Mouse (Mus musculus): ENCODE measurements at regions not wholly inside any gene's neighbourhood (a gene's known extent, or its start where the extent isn't known, plus 50 kb on each side); places are given as distances from the start of the nearest gene placed in this dataset.

DNA sequence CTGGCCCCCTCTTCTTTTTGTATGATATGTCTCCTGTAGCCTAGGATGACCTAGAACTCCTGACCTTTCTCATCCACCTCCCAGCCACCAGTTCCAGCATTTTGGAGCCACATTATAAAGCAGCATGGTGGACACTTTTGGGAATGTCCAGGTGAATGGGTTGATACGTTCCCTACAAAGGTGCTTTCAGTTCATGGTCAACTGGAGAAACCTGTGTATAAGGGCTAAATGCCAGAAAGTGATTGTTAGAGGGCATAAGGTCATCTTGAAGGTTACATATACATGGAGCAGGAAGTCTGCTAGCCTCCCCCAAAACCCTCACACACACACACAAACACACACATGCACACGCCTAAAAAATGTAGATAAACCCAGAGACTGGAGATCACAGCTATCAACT is 86.1 kb upstream of the Tbx3 start:
- no peak for DNase-seq
- intact Hi-C loops (cut with DNase I), result no loop called here

GRCm38 (mm10) chr5:119584914-119585313 is 85.6 kb upstream of the Tbx3 start:
- no peak for DNase-seq
- intact Hi-C loops (cut with DNase I), result no loop called here

DNA sequence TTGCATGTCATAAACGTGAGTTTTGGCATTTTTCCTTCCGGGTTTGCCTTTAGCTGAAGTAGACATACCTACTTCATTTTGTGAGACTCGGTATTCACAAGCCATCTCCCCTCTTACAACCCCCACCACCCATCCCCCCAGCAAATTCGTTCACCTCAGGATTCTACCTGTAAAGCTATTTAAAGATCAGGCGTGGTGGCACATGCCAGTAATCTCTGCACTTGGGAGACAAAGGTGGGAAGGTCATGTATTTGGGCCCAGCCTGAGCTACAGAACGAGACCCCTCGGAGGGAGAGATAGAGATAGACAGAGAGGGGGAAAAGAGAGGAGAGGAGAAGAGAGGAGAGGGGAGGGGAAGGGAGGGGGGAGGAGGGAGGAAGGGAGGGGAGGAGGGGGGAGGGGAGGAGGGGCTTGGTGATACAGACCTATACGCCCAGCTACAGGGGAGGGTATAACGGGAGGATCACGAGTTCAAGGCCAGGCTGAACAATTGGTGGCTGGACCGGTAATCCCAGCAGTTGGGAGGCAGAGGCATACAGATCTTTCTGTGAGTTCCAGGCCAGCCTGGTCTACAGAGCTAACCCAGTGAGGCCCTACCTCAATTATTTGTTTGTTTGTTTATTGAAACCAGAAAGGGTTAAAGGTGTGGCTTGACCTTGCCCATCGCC is 83.9 kb upstream of the Tbx3 start:
- no peak for DNase-seq
- intact Hi-C loops (cut with DNase I), result no loop called here

DNA sequence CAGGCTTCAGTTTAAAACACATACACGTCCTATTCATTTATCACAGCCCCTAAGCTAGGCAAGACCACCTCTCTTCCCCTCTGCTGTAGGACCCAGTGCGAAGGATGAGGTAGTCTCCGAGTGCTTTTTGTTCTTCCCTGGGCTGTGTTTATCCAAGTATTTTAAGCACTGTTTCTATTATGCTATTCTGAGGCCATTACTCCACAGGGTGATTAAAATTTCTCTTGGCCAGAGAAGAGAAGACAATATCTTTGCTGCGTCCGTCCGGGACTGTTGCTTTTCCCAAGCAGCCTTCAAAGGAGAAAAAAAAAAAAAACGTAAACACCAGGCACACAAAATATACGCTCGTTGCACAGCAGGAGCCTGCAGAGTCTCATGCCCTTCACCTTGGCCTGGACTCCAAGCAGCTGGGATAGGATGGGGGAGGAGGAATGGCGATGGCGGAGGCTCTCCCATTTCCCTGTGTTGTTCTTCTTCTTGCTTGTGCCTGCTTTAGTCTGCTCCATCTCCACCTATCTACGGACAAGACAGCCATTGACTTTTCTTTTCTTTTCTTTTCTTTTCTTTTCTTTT is 83.1 kb upstream of the Tbx3 start:
- intact Hi-C loops (cut with DNase I), result no loop called here
- no peak for DNase-seq

DNA sequence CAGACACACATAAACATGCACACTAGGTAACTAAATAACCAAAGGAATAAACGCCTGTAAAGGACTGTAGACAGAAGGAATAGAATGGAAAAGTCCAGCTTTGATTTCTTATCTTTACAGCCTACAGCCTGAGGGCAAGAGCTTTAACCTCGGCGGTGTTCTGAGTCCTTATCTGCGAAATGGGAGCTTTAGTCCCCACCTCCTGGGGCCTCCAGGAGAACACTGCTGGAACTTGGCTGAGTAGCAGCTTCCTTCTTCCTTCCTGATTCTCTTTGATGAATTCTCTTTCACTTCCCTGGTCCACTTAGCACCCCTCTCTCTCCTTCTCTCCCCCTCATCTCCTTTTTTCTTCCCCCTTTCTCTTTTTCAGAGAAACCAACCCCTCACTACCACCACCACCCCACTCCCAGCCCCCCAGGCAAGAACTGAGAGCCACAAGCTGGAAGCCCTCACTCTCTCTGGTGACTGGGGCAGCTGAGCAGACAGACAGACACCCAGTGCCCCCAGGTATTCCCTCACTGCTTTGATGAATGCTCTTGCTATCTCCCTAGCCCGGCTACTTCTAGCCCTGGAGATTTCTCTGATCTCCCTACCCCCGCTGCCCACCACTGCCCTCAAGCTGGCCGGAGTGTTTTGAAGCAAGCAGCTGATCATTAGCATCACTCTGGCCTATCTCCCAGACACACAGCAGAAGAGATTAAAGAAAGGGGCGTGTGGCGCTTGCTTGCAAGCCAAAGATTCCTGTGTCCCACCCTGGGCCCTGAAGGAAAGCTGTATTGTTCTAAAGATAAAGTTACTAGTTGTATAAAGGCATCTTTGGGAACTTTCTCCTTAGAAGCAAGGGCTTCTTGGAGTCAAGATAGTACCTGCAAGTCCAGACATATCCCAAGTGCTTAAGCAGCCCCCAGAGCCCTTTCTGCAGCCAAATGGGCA is 81.9 kb upstream of the Tbx3 start:
- no peak for DNase-seq
- intact Hi-C loops (cut with DNase I), result no loop called here

DNA sequence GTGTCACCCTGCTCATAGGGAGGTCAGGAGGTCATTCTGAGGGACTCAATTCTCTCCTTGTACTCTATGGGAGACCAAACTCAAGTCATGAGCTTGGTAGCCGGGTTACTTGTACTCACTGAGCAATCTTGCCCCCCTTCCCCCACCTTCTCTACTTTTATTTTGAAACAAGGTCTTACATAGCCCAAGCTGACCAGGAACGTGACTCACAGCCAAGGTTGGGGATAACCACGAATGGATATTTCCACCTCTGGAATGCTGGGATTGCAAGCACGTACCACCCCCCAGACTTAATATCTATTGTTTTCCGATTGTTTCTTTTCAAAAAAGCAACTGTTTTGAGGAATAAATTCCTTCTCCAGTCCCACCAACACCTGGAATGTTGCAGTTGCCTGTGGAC is 79.2 kb upstream of the Tbx3 start:
- intact Hi-C loops (cut with DNase I), result no loop called here
- no peak for DNase-seq

DNA sequence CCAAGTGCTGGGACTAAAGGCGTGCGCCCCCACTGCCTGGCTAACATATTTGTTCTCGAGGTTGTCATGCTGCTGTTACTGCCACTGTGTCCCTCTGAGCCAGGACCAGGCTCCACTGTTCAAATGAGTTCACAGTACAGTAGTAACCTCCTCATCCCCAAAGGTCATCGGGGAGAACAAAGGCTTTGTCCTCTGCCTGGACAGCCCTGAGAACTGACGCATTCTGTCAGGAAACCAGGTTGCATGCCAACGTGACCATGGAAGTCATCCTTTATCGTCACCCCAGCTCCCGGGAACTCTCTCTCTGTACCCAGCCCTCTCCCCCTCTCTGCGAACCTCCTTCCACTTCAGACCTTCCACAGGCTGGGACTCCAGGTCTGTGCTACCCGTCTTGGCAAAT is 77.6 kb upstream of the Tbx3 start:
- intact Hi-C loops (cut with DNase I), result no loop called here

GRCm38 (mm10) chr5:119594541-119594940 is 75.9 kb upstream of the Tbx3 start:
- intact Hi-C loops (cut with DNase I), result no loop called here
- no peak for DNase-seq

More for the DNA sequence above, 77.6 kb upstream of the Tbx3 start:
- DNase-seq, result no peak

DNA sequence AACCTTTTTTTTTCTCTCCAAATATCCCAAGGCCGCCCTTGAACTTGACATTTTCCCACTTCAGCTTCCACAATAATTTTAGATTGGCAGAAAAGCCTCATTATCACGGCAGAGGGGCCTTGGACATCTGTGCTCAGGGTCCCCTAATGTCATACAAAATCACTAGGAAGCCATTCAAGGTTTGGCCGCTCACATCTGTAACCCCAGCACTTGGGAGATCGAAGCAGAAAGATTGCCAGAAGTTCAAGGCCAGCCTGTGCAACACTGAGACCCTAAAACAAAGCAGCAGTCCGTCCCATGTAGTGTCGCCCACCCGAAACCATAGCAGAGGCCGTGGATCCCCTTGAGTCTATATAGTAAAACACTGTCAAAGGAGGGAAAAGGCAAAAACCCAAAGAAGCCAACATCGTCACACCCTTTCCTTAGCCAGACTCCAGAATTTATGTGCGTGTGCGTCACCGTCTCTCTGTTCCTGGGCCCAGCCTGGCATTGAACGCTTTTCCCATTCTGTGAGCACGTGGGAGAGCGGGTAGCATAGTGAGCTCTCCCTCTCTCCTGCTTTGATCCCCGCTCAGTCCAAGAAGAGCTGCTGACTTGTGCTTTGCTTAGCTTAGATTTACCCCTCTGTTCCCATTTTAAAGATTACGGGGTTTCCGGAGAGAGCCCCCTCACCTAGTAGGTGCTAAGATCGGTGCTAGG is 74.0 kb upstream of the Tbx3 start:
- intact Hi-C loops (cut with DNase I), result no loop called here

GRCm38 (mm10) chr5:119596994-119597391 is 73.5 kb upstream of the Tbx3 start:
- DNase-seq, result no peak
- intact Hi-C loops (cut with DNase I), result no loop called here

More for the DNA sequence above, 74.0 kb upstream of the Tbx3 start:
- no peak for DNase-seq

DNA sequence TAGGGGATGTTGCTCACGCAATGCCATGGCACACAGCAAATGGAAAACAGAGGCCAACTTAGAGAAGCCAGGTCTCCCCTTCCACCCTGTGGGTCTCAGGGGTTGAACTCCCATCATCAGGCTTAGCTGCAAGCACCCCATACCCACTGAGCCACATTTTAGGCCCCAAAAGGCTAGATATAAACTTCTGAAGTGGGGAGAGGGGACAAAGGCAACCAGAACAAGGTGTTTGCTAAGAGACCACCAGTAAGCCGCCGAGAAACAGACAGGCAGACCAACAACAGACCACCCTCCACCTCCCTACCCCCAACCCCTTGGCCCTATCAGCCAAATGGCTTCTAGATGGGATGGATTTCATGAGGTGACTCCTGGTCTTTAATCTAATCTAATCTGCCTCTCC is 72.9 kb upstream of the Tbx3 start:
- no peak for DNase-seq
- intact Hi-C loops (cut with DNase I), result no loop called here

- no peak for DNase-seq
- intact Hi-C loops (cut with DNase I), result no loop called here
Measured at GRCm38 (mm10) chr5:119598166-119598565, 72.3 kb upstream of the Tbx3 start.

- DNase-seq, result no peak
- intact Hi-C loops (cut with DNase I), result no loop called here
Measured at GRCm38 (mm10) chr5:119601390-119601789, 69.1 kb upstream of the Tbx3 start.

DNA sequence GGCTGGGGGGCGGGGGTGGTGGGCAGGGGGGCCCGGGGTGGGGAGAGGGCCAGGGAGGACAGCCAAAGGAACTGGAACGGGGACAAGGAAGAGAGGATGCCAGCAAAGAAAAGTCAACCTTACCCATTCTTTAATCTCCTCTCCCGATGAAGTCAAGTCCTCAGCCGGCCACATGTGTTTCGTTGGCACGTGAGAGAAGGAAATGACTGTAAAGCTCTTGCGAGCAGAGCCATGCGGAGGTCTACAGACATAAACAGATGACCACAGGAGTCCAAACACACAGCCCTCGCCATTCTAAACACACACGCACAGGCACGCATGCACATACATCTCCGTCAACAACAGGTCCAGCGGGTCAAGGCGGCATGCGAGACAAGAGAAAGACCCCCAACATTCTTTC is 68.5 kb upstream of the Tbx3 start:
- no peak for DNase-seq
- intact Hi-C loops (cut with DNase I), result no loop called here

DNA sequence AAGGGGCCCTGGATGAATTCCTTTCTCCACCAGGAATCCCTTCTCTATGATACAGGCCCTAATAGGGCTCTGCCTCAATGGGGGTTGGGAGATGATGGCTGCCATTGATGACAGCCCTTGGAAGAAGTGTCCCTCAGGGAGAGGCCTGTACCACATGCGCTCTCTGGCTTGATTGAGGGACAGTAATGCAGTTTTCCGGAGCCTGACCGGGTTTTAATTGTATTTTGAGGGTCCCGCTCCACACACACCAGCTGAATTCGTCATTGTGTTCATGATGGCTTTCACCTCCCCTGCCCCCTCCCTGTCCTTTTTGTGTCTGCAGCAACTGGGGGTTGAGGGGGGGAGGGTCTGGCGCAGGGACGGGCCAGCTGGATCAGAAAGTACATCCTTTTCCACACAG is 65.0 kb upstream of the Tbx3 start:
- DNase-seq, result no peak
- intact Hi-C loops (cut with DNase I), result no loop called here

GRCm38 (mm10) chr5:119613413-119613812 is 57.1 kb upstream of the Tbx3 start:
- intact Hi-C loops (cut with DNase I), result no loop called here
- no peak for DNase-seq

DNA sequence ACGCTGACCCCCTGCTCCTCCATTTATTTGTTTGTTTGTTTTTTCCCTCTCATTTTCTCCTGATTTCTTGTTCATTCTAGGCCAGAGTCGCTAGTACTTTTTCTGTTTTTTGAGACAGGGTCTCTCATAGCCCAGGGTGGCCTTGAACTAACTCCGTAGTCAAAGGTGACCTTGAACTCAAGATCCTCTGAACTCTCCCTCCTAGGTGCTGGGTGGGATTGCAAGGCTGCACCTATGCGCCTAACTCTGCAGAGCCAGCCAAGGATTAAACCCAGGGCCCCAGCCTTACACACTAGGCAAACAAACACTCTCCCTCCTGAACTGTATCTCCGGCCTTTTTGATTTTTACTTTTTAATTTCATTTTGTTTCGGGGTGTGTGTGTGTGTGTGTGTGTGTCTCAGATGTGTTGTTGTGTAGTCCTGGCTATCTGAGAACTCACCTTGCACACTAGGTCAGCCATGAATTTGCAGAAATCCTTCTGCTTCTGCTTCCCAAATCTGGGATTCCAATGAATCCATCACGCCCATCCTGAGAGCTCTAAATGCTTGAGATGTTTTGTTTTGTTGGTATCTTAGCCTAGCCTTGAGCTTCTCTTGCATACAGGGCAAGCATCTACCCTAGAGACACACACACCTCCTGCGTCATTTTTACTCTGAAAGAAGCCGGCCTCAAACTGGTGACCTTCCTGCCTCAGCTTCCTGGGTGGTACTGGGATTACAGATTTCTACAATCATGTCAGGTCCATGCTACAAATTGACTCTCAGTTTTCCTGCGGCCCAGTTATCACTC is 56.3 kb upstream of the Tbx3 start:
- intact Hi-C loops (cut with DNase I), result no loop called here

GRCm38 (mm10) chr5:119615681-119616080 is 54.8 kb upstream of the Tbx3 start:
- DNase-seq, result no peak
- intact Hi-C loops (cut with DNase I), result no loop called here

More for the DNA sequence above, 56.3 kb upstream of the Tbx3 start:
- DNase-seq, result no peak

DNA sequence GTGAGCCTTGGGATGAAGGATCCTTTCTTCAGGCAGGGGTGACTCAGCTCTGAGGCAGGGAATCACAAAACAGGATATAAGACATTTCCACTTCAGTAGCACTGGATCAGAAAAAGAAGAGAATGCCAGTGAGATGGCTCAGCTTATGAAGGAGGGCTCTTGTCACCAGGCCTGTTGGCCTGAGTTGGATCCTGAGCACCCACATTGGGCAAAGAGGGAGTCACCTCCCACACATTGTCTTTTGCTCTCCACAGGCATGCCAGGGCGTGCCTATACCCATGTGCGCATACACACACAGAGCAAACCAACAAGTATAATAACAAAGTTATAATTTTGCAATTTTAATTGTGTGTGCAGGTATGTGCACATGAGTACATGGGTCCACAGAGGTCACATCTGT is 52.6 kb upstream of the Tbx3 start:
- intact Hi-C loops (cut with DNase I), result no loop called here
- no peak for DNase-seq

DNA sequence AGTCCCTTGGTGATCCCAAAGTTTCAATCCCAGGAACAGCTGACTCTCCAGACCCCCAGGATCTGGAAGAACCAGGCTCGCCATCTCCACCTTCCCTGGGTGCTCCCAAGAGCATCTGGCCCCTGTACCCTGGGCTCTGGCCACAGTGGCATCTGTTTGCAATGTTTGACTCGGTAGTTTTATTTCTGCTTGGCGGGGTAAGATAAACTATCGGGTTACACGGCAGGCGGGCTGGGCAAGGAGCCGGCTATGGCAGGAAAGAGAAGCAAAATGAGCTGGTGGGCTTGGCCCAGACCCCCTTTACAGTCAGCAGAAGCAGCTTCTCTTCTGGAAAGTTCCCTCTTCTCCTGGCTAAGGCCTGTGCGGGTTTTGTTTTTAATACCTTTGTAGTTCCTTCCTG is 50.6 kb upstream of the Tbx3 start:
- intact Hi-C loops (cut with DNase I), result no loop called here
- no peak for DNase-seq

Data from heart, postnatal 14 days (tissue).